Mouse (Mus musculus): ENCODE data around the gene Ncl. TPM values are rescaled to one million over a fixed set of nuclear protein-coding genes. Genes with fewer than 3 reads are reported as not detected.

The Ncl gene
- 382 and 1,606 TPM in 2 replicates for polyA plus RNA-seq (2012; rRNA removed)

GRCm38 (mm10) chr1:86358906-86359797 lies at the start of gene Ncl:
TSS of gene Ncl (minus strand) at chr1:86359400.

DNA sequence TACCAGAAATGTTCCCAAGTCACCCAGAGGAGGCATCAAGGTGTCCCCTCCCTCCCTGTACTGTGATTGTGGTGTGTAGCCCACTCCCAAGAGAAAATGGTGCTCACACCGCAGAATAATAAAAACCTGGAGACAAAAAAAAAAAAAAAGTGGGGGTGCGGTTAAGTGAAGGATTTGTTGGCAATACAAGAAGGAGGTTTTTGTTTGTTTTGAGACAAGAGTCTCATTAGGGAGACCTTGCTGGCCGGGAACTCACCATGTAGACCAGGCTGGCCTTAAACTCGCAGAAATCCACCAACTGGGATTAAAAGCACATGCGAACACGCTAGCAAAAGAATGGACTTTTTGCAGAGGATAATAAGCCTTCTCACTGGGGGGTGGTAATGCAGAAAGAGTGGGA lies 56.7 kb downstream of the Ncl start, which contains the start of gene B3gnt7:
TSS of gene B3gnt7 (plus strand) at position 301 of the 400 bp plus-strand sequence.

Other genes with a start within 250 kb of the Ncl start
- gene Htr2b, start 247.4 kb downstream of the Ncl start, polyA plus RNA-seq (2012; rRNA removed): not detected in 2 replicates
- gene Gm21972, start 225.8 kb downstream of the Ncl start, polyA plus RNA-seq (2012; rRNA removed): 1.2 and 3.4 TPM in 2 replicates
- 20.2 and 23.9 TPM in 2 replicates for gene Armc9, start 204.6 kb downstream of the Ncl start, polyA plus RNA-seq (2012; rRNA removed)
- 2.2 and 3.6 TPM in 2 replicates for gene B3gnt7, start 56.6 kb downstream of the Ncl start, polyA plus RNA-seq (2012; rRNA removed)
- 0.16 TPM in 1 of 2 replicates, not detected in the other for gene Nmur1, start 66.8 kb upstream of the Ncl start, polyA plus RNA-seq (2012; rRNA removed)
- 0.04 TPM in 1 of 2 replicates, not detected in the other for gene Tex44, start 66.9 kb upstream of the Ncl start, polyA plus RNA-seq (2012; rRNA removed)
- 4,745 and 9,351 TPM in 2 replicates for gene Ptma, start 167.3 kb upstream of the Ncl start, polyA plus RNA-seq (2012; rRNA removed)
- gene Pde6d, start 223.2 kb upstream of the Ncl start, polyA plus RNA-seq (2012; rRNA removed): 55.6 and 63.1 TPM in 2 replicates
- gene Cops7b, start 223.5 kb upstream of the Ncl start, polyA plus RNA-seq (2012; rRNA removed): 51.9 and 65.0 TPM in 2 replicates

All from central nervous system, embryonic 11.5 days (tissue).